Mouse (Mus musculus) yolk sac, embryonic 10.5 days (tissue): Measurements from ENCODE around the gene Fau.

ENCODE experiments used
- DNase-seq: peaks from one replicate; pipeline ENCODE4 v3.0.0-alpha.2; 2017; ENCODE audit warnings: low spot score

Fau gene

GRCm38 (mm10) chr19:6070571-6071250 lies 13.1 kb downstream of the Fau start:
- no peak for DNase-seq

GRCm38 (mm10) chr19:6071261-6071660 lies 13.6 kb downstream of the Fau start:
- no peak for DNase-seq

GRCm38 (mm10) chr19:6073889-6074288 lies 16.2 kb downstream of the Fau start:
- DNase-seq = no peak

GRCm38 (mm10) chr19:6076564-6077393 lies 19.1 kb downstream of the Fau start, which contains the start of gene Vps51:
Gene Vps51, minus strand, starts transcription at chr19:6077231.
- peak; percentile 91 for DNase-seq

GRCm38 (mm10) chr19:6079983-6080480 lies 22.4 kb downstream of the Fau start, which contains the start of gene Tmem262:
Gene Tmem262, plus strand, starts transcription at chr19:6080033.
- DNase-seq = no peak

GRCm38 (mm10) chr19:6082156-6082555 lies 24.5 kb downstream of the Fau start, which contains the start of gene Gm28374:
Gene Gm28374, minus strand, starts transcription at chr19:6082256.
- no peak for DNase-seq

- peak; percentile 95 for DNase-seq
These were observed 27.0 kb downstream of the Fau start, which contains the start of the genes Zfpl1 and Cdca5 for GRCm38 (mm10) chr19:6084478-6085248. Gene Zfpl1, minus strand, starts transcription at chr19:6084956. Gene Cdca5, plus strand, starts transcription at chr19:6084983.

GRCm38 (mm10) chr19:6085417-6085879 lies 27.8 kb downstream of the Fau start:
- DNase-seq = peak; percentile 86

- no peak for DNase-seq
These were observed 31.2 kb downstream of the Fau start for GRCm38 (mm10) chr19:6088841-6089240.

GRCm38 (mm10) chr19:6094119-6094518 lies 36.5 kb downstream of the Fau start, which contains the start of gene AC131692.1:
Gene AC131692.1, plus strand, starts transcription at chr19:6094419.
- DNase-seq = no peak

- no peak for DNase-seq
These were observed 40.2 kb downstream of the Fau start for GRCm38 (mm10) chr19:6097847-6098246.

- no peak for DNase-seq
These were observed 43.5 kb downstream of the Fau start for GRCm38 (mm10) chr19:6101186-6101585.

- DNase-seq = no peak
These were observed 44.7 kb downstream of the Fau start for GRCm38 (mm10) chr19:6102169-6102853.

- peak; percentile 71 for DNase-seq
These were observed 46.8 kb downstream of the Fau start for GRCm38 (mm10) chr19:6104476-6104875.

- DNase-seq = no peak
These were observed 47.9 kb downstream of the Fau start, which contains the start of gene Naaladl1 for GRCm38 (mm10) chr19:6105586-6105985. Gene Naaladl1, plus strand, starts transcription at chr19:6105782.
